Mouse (Mus musculus) megakaryocyte, embryonic 14.5 days (primary cell): ENCODE measurements at regions not wholly inside any gene's neighbourhood (a gene's known extent, or its start where the extent isn't known, plus 50 kb on each side); places are given as distances from the start of the nearest gene placed in this dataset.

ENCODE experiments used
- H3K27me3 ChIP-seq: replicated peaks from 2 replicates; pipeline ENCODE3; 2012; ENCODE audit warnings: inconsistent platforms
- H3K36me3 ChIP-seq: replicated peaks from 2 replicates; pipeline ENCODE3; 2012; ENCODE audit warnings: low read length, inconsistent platforms, mixed read lengths
- H3K4me1 ChIP-seq: 2 replicates; pipeline ENCODE4 v1.6.1; 2012; ENCODE audit warnings: inconsistent platforms
- H3K4me3 ChIP-seq: replicated peaks from 2 replicates; pipeline ENCODE3; 2012; ENCODE audit warnings: moderate library complexity, mild to moderate bottlenecking, inconsistent platforms
- H3K9me3 ChIP-seq: 2 replicates; pipeline ENCODE4 v1.6.1; 2012; ENCODE audit warnings: inconsistent platforms
- FLI1 ChIP-seq: IDR thresholded peaks from 2 replicates; pipeline ENCODE4 v1.6.1; 2012; ENCODE audit warnings: low read length, inconsistent platforms, mixed read lengths
- GATA1 ChIP-seq: IDR thresholded peaks from 3 replicates; pipeline ENCODE4 v1.6.1; 2012; ENCODE audit warnings: mixed read lengths, low read length, inconsistent platforms, borderline replicate concordance

GRCm38 (mm10) chr9:101507023-101507690 lies 255.6 kb upstream of the Ppp2r3a start:
- TF ChIP-seq FLI1 (no peak), GATA1 (no peak)
- Histone ChIP-seq H3K27me3 (no peaks in the 10 kb centered on the region), H3K36me3 (no peaks in the 10 kb centered on the region), H3K4me1 (no peaks in the 10 kb centered on the region), H3K9me3 (peaks cover 11% of the 10 kb centered on the region; the same call in 1 of the 2 replicates), H3K4me3 (no peak overlapping the region)

DNA sequence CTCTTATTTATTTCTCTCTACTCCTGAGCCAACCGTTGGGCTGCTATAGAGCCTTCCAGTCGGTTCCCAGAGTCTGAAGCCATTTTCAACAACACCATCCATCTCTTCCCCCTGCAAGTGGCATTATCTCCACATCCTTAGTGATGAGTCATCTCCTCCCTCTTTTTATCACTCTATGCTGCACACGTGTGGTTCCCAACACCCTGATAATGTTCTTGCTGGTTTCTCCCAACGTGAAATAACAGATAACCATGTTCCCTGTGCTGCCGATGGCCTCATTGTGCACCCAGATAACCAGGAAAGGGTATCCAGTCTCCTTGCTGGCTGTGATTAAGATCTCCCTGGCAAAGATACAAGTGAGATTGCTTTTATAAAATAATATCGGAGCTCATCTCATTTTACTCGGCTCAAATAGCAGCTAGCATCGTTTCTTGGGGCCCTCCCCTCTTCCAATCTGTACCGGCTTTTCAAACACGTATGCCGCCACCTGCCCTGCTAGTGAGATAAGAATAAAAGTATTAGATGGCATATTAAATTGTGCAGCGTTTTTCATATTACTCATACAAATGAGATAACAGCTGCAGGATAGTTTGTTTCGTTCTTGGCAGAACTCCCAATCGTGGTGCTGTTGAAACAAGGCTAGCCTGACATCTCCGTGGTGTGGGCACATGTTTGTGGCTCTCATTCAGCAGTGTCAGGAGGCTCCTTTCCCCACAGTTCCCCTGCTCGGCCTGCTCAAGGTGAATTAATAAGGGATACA lies 250.3 kb upstream of the Ppp2r3a start:
- Histone ChIP-seq H3K27me3 (no peaks in the 10 kb centered on the region), H3K36me3 (no peaks in the 10 kb centered on the region), H3K4me3 (no peak overlapping the region), H3K9me3 (peaks cover 13% of the 10 kb centered on the region; the same call in 1 of the 2 replicates), H3K4me1 (no peaks in the 10 kb centered on the region)
- TF ChIP-seq FLI1 (no peak), GATA1 (no peak)

GRCm38 (mm10) chr9:101501036-101501435 lies 249.4 kb upstream of the Ppp2r3a start:
- Histone ChIP-seq H3K27me3 (no peaks in the 10 kb centered on the region), H3K4me3 (no peak overlapping the region), H3K36me3 (no peaks in the 10 kb centered on the region), H3K9me3 (peaks cover 13% of the 10 kb centered on the region; the same call in 1 of the 2 replicates), H3K4me1 (no peaks in the 10 kb centered on the region)
- TF ChIP-seq FLI1 (no peak), GATA1 (no peak)

GRCm38 (mm10) chr9:101498721-101499120 lies 247.1 kb upstream of the Ppp2r3a start:
- Histone ChIP-seq H3K9me3 (peaks cover 13% of the 10 kb centered on the region; the same call in 1 of the 2 replicates), H3K36me3 (no peaks in the 10 kb centered on the region), H3K4me1 (no peaks in the 10 kb centered on the region), H3K4me3 (no peak overlapping the region), H3K27me3 (no peaks in the 10 kb centered on the region)
- TF ChIP-seq GATA1: no peak
- no peak for TF ChIP-seq FLI1

DNA sequence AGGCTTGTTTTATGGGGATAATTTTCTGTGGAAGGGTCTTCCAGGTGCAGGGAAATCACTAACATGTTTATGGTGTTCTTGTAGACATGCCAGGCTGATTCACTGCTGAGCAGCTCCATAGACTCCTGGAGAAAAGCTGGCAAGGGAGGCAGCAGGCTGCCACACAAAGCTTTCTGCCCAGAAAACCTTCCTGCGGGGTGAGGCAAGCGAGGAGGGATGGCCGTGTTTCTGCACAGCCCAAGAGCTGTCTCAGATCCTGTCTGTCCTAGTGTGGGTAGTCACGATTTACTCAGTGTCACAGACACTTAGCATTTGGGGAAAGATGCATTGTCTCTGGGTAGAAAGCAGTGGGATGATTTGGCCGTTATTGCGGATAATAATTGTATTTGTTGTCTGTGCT lies 244.2 kb upstream of the Ppp2r3a start:
- Histone ChIP-seq H3K4me1 (no peaks in the 10 kb centered on the region), H3K4me3 (no peak overlapping the region), H3K36me3 (no peaks in the 10 kb centered on the region), H3K9me3 (no peaks in the 10 kb centered on the region), H3K27me3 (no peaks in the 10 kb centered on the region)
- TF ChIP-seq GATA1 (no peak), FLI1 (no peak)

DNA sequence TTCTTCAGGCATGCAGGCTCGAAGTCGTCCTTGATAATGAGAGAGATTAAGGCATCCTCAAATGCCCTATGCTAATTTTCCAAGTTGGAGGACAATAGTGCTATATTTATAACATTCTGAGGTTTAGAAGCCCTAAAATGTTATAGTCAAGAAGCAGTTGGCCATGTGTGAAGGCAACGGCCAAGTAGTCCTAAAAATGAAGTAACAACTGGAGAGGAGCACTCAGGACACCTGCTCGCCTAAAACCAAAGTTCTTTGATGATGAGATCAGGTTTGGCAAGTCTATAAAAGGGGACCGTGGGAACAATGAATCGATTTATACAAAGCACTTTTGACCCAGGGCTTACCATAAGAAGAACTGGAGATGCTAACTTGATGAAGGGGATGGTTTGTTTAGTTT lies 237.4 kb upstream of the Ppp2r3a start:
- H3K9me3 ChIP-seq: no peaks in the 10 kb centered on the region
- TF ChIP-seq GATA1: no peak
- no peaks in the 10 kb centered on the region for H3K27me3 ChIP-seq
- no peaks in the 10 kb centered on the region for H3K36me3 ChIP-seq
- H3K4me1 ChIP-seq: no peaks in the 10 kb centered on the region
- H3K4me3 ChIP-seq: no peak overlapping the region

DNA sequence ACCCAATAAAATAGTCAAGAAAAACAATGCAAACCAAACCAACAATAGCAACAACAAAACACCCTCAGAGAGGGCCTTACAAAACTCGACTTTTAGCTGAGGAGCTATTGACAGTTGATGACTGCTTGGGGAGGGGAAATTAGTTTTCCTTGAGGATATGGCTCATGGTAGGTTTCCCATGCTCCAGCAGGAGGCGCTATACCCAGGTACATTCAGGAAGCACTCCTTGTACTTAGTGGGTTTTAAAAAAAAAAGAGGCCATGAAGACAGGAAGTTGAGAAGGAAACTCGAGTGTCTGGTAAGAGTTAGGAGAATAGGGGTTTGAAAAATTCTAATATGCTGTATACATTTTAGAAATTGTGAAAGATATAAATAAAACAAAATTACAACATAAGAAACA lies 224.6 kb upstream of the Ppp2r3a start:
- Histone ChIP-seq H3K27me3 (no peaks in the 10 kb centered on the region), H3K4me1 (no peaks in the 10 kb centered on the region), H3K9me3 (0 out of 2 replicates have a peak, but pooled peaks cover 2% of the 10 kb centered on the region), H3K36me3 (no peaks in the 10 kb centered on the region), H3K4me3 (no peak overlapping the region)
- TF ChIP-seq FLI1 (no peak), GATA1 (no peak)

- H3K27me3 ChIP-seq: no peaks in the 10 kb centered on the region
- TF ChIP-seq GATA1 (no peak), FLI1 (no peak)
Measured at GRCm38 (mm10) chr9:101473074-101473461, 221.5 kb upstream of the Ppp2r3a start.

DNA sequence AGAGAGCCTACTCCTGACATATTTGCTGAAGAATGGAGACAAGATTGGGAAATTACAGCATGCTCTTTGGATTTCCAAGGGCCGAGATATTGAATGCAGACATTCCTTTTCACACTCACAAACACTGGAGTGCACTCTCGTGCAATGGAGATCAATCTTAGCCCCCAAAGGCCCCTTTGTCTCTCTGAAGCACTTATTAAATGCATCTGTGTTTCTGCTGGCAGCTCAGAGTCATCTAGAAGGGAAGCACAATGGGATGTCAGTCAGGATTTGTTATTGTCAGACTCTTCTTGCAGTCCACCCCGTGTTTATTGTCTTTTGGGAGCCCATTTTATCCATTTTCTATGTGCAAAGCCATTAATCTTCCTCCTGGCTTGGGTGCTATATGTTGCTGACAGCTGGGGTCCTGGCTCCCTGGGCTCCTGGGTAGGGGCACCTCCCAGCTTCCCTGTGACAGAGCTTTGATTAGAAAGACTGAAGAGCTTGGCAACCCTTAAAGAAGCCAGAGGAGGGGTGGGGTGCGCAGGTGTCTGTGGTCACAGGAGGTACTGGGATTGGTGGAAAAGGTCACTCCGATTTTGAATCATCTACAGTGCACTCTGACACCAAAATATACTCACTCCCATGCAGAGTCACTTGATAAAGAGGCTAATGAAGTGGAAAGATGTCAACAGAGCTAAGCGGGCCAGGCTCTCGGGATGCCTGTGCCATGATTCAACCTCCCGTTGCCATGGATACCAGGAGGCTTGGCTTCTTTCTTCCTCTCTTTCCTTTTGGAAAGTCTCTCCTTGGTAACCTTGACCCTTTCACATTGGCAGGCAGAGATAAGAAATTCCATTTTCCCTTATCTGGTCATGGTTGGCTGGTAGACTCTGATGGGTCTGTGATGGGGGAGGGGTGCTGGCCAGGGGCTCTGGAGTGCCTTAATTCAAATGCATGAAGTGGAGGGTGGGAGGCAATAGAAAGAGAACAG lies 220.8 kb upstream of the Ppp2r3a start:
- TF ChIP-seq FLI1 (no peak), GATA1 (no peak)
- H3K36me3 ChIP-seq: no peaks in the 10 kb centered on the region

More at GRCm38 (mm10) chr9:101473074-101473461, 221.5 kb upstream of the Ppp2r3a start:
- H3K4me3 ChIP-seq: no peak overlapping the region
- peaks cover 12% of the 10 kb centered on the region for H3K9me3 ChIP-seq
- no peaks in the 10 kb centered on the region for H3K36me3 ChIP-seq
- H3K4me1 ChIP-seq: no peaks in the 10 kb centered on the region

More for the DNA sequence above, 220.8 kb upstream of the Ppp2r3a start:
- Histone ChIP-seq H3K27me3 (no peaks in the 10 kb centered on the region), H3K4me1 (no peaks in the 10 kb centered on the region), H3K9me3 (peaks cover 12% of the 10 kb centered on the region), H3K4me3 (no peak overlapping the region)
